Mouse (Mus musculus) lung, postnatal 0 days (tissue): ENCODE measurements around the gene Pla2g1b. TPM values are rescaled to one million over a fixed set of nuclear protein-coding genes. Genes with fewer than 3 reads are reported as not detected.

Experiments used
- ATAC-seq: fragments of 200-750 bp; cut with Nextera tagmentation; 2 replicates; pipeline ENCODE4 v1.8.0; 2017; ENCODE audit warnings: moderate library complexity
- DNase-seq: peaks from one replicate; pipeline ENCODE4 v3.0.0-alpha.2; 2016; ENCODE audit warnings: low spot score
- H3K27ac ChIP-seq: fragments of 300-500 bp; sonication (generic); 2 replicates; pipeline ENCODE4 v1.5.1; 2014; ENCODE audit warnings: antibody characterized with exemption, mild to moderate bottlenecking, low read length, mixed read lengths
- H3K27me3 ChIP-seq: fragments of 300-500 bp; sonication (generic); replicated peaks from 2 replicates; pipeline ENCODE4 v1.6.1; 2014; ENCODE audit warnings: low read length, mixed read lengths; ENCODE audit not compliant: insufficient read depth
- H3K36me3 ChIP-seq: fragments of 300-500 bp; sonication (generic); 2 replicates; pipeline ENCODE4 v1.6.1; 2014; ENCODE audit warnings: low read length, mixed read lengths; ENCODE audit not compliant: insufficient read depth
- H3K4me1 ChIP-seq: fragments of 300-500 bp; sonication (generic); 2 replicates; pipeline ENCODE4 v1.6.1; 2014; ENCODE audit warnings: antibody characterized with exemption, low read depth, low read length, mixed read lengths; ENCODE audit not compliant: insufficient read depth
- H3K4me2 ChIP-seq: fragments of 300-500 bp; sonication (generic); replicated peaks from 2 replicates; pipeline ENCODE4 v1.6.1; 2014; ENCODE audit warnings: low read depth, mild to moderate bottlenecking, low read length, moderate library complexity, mixed read lengths
- H3K4me3 ChIP-seq: fragments of 300-500 bp; sonication (generic); 2 replicates; pipeline ENCODE4 v1.5.1; 2014; ENCODE audit warnings: low read depth, low read length
- H3K9ac ChIP-seq: fragments of 300-500 bp; sonication (generic); replicated peaks from 2 replicates; pipeline ENCODE4 v1.6.1; 2014; ENCODE audit warnings: low read depth, mild to moderate bottlenecking
- H3K9me3 ChIP-seq: fragments of 300-500 bp; sonication (generic); 2 replicates; pipeline ENCODE4 v1.6.1; 2016; ENCODE audit warnings: low read length, mixed read lengths
- CTCF ChIP-seq: IDR thresholded peaks from 2 replicates; pipeline ENCODE4 v1.5.1; 2016; ENCODE audit warnings: antibody characterized with exemption, mild to moderate bottlenecking
- EP300 ChIP-seq: IDR thresholded peaks from 2 replicates; pipeline ENCODE4 v1.6.1; 2016; ENCODE audit warnings: antibody characterized with exemption, mild to moderate bottlenecking, control low read depth
- WGBS: fragments of 180-500 bp; shearing (Covaris S2); extraction: QIAGEN DNeasy Blood & Tissue Kit; methylation state at CpG from one replicate; pipeline ENCODE4 v1.1.7; 2014; 5-methylcytosine and 5-hydroxymethylcytosine counted together
- polyA plus RNA-seq: library from polyadenylated mRNA; unstranded; fragments of >200 nt; fragmentation: Nextera tagmentation; extraction: Ambion mirVana; gene quantifications from 2 replicates; pipeline ENCODE4 v1.2.1, GENCODE M21; 2015

The Pla2g1b gene
- polyA plus RNA-seq, 1 experiment from 2014 or later, result 71.7 TPM

- Histone ChIP-seq H3K4me3 (no peak overlapping the region), H3K4me2 (no peak overlapping the region; the same call in 1 of the 2 replicates), H3K36me3 (0 out of 2 replicates have a peak, but pooled peaks cover 3% of the 10 kb centered on the region), H3K9me3 (no peaks in the 10 kb centered on the region), H3K9ac (no peak overlapping the region), H3K4me1 (no peaks in the 10 kb centered on the region; the same call in 1 of the 2 replicates), H3K27me3 (no peaks in the 10 kb centered on the region), H3K27ac (no peak overlapping the region)
- WGBS, result 57% methylated on average over 6 of the region's 6 CpGs
- no peak for ATAC-seq
- no peak for DNase-seq
- TF ChIP-seq EP300, result no peak
- 0 out of 2 replicates have a peak, but pooled peaks have one; percentile 6 for TF ChIP-seq CTCF
Measured at GRCm38 (mm10) chr5:115483385-115483784, 17.3 kb downstream of the Pla2g1b start.

GRCm38 (mm10) chr5:115483947-115484920, 18.2 kb downstream of the Pla2g1b start, which contains the start of gene Sirt4:
Sirt4 (minus strand) TSS chr5:115484725.
- DNase-seq (peak; percentile 99), ATAC-seq (peak; percentile 92)
- Histone ChIP-seq H3K4me2 (peak within 1 kb of the TSS; percentile 61), H3K4me3 (peak within 1 kb of the TSS; percentile 42), H3K36me3 (0 out of 2 replicates have a peak, but pooled peaks cover 3% of the 10 kb centered on the region), H3K27ac (peak within 1 kb of the TSS; percentile 84), H3K4me1 (peaks cover 4% of the 10 kb centered on the region; the same call in 1 of the 2 replicates), H3K27me3 (no peaks in the 10 kb centered on the region), H3K9ac (peak within 1 kb of the TSS; percentile 65), H3K9me3 (no peaks in the 10 kb centered on the region)
- WGBS, result 5% methylated on average over 30 of the region's 30 CpGs
- no peak for TF ChIP-seq CTCF
- no peak for TF ChIP-seq EP300

DNA sequence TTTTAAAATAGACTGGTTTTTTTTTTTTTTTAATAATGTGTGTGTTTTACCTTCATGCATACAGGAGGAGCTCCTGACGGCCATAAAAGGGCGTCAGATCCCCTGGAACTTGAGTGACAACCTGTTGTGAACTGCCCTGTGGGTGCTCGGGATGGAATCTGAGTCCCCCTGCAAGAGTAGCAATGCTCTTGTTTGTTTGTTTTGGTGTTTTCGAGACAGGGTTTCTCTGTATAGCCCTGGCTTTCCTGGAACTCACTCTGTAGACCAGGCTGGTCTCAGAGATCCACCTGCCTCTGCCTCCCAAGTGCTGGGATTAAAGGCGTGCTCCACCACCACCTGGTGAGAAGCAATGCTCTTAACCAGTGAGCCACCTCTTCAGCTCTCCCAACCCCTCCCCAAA, 18.9 kb downstream of the Pla2g1b start:
- ATAC-seq, result no peak
- Histone ChIP-seq H3K4me1 (peaks cover 4% of the 10 kb centered on the region; the same call in 1 of the 2 replicates), H3K27ac (peak overlapping the region; percentile 84; the same call in 1 of the 2 replicates), H3K9ac (no peak overlapping the region; the same call in 1 of the 2 replicates), H3K4me3 (peak overlapping the region; percentile 42; the same call in 1 of the 2 replicates), H3K4me2 (peak overlapping the region; percentile 61; the same call in 1 of the 2 replicates), H3K27me3 (no peaks in the 10 kb centered on the region), H3K36me3 (no peaks in the 10 kb centered on the region), H3K9me3 (no peaks in the 10 kb centered on the region)
- TF ChIP-seq CTCF (no peak), EP300 (no peak)
- 62% methylated on average over 5 of the region's 5 CpGs for WGBS
- no peak for DNase-seq

DNA sequence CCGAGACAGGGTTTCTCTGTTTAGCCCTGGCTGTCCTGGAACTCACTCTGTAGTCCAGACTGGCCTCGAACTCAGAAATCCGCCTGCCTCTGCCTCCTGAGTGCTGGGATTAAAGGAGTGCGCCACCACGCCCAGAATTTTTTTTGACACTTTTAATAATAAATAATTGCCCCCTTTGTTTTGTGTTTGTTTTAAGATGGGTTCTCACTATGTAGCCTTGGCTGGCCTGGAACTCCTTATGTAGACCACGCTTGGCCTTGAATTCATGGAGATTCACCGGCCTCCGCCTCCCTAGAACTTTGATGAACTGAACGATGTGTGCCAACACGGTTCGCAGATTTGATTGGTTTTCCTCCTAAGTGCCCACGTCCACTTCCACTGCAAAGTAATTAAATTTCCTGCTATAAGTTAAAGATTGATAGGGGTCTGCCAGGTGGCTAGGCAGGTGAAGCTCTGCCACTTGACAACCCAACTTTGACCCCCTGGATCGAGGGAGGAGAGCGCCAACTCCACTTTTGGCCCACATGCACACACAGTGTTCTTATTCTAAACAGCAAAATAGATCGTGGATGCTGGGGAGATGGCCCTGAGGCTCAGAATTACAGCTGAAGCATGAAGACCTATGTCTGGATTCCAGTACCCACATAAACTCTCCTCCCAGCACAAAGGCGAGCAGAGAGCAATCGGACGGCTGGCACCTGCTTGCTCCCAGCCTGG, 19.6 kb downstream of the Pla2g1b start:
- Histone ChIP-seq H3K4me1 (peaks cover 4% of the 10 kb centered on the region; the same call in 1 of the 2 replicates), H3K27ac (no peak overlapping the region), H3K9ac (no peak overlapping the region), H3K36me3 (no peaks in the 10 kb centered on the region), H3K27me3 (no peaks in the 10 kb centered on the region), H3K9me3 (no peaks in the 10 kb centered on the region), H3K4me3 (no peak overlapping the region), H3K4me2 (no peak overlapping the region)
- DNase-seq (no peak), ATAC-seq (no peak)
- 66% methylated on average over 18 of the region's 18 CpGs for WGBS
- no peak for TF ChIP-seq EP300
- TF ChIP-seq CTCF, result no peak

DNA sequence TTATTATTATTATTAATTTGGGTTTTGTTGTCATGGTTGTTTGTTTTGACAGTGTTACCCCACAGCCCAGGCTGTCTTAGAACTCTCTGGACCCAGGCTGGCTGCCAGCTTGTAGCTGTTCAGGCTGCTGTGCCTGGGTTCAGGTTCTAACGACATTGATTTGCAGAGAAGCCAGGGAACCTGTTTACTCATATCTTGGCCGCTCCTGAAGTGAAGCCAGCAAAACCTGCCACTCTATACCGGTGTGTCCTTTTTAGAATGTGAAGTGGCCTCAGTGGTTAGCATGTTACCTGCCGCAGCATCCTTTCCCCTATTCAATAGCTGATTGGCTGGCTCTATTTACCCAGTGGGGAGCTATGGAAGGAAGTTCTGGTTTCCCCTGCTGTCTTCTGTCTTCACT, 20.7 kb downstream of the Pla2g1b start:
- peaks cover 4% of the 10 kb centered on the region; the same call in 1 of the 2 replicates for H3K4me1 ChIP-seq
- no peaks in the 10 kb centered on the region for H3K36me3 ChIP-seq
- no peak overlapping the region for H3K9ac ChIP-seq
- TF ChIP-seq CTCF, result no peak
- no peak for TF ChIP-seq EP300
- H3K9me3 ChIP-seq, result no peaks in the 10 kb centered on the region
- ATAC-seq (no peak), DNase-seq (no peak)
- H3K4me2 ChIP-seq, result no peak overlapping the region
- WGBS, result 39% methylated on average over 4 of the region's 4 CpGs
- H3K27me3 ChIP-seq, result no peaks in the 10 kb centered on the region
- H3K27ac ChIP-seq, result no peak overlapping the region
- H3K4me3 ChIP-seq, result no peak overlapping the region

GRCm38 (mm10) chr5:115487353-115487752, 21.3 kb downstream of the Pla2g1b start:
- Histone ChIP-seq H3K9ac (no peak overlapping the region), H3K36me3 (no peaks in the 10 kb centered on the region), H3K4me1 (peaks cover 9% of the 10 kb centered on the region; the same call in 1 of the 2 replicates), H3K27me3 (no peaks in the 10 kb centered on the region), H3K4me2 (no peak overlapping the region), H3K9me3 (no peaks in the 10 kb centered on the region), H3K27ac (no peak overlapping the region), H3K4me3 (no peak overlapping the region)
- ATAC-seq, result no peak
- 71% methylated on average over 8 of the region's 8 CpGs for WGBS
- TF ChIP-seq CTCF, result no peak
- TF ChIP-seq EP300, result no peak
- no peak for DNase-seq
